Mouse (Mus musculus) testis, adult 2 months (tissue): ENCODE measurements around the gene Acap2.

Experiments used
- CTCF ChIP-seq: fragments of 200-500 bp; IDR thresholded peaks from 2 replicates; pipeline ENCODE4 v1.5.1; 2012; ENCODE audit warnings: low read depth, mild to moderate bottlenecking, inconsistent platforms, low read length, moderate library complexity; ENCODE audit not compliant: control insufficient read depth, insufficient read depth, insufficient replicate concordance
- POLR2A ChIP-seq: fragments of 200-500 bp; IDR thresholded peaks from 2 replicates; pipeline ENCODE4 v1.6.1; 2012; ENCODE audit warnings: low read depth, mild to moderate bottlenecking, inconsistent platforms, low read length, moderate library complexity; ENCODE audit not compliant: control insufficient read depth

DNA sequence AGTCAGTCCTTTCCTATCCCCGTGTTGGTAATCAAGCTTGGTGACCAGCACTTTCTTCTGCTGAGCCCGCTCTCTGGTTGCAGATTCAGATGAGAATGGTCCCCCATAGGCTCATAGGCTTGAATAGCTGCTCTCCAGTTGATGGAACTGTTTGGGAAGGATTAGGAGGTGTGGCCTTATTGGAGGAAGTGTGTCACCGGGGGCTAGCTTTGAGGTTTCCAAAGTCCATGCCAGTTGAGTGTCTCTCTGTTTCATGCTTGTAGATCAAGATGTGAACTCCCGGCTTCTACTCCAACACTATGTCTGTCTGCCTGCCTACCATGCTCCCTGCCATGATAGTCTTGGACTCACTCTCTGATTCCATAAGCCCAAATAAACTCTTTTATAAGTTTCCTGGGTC lies 14.2 kb upstream of the Acap2 start:
- TF ChIP-seq POLR2A = no peak
- TF ChIP-seq CTCF = no peak
